Mouse (Mus musculus): Measurements from ENCODE around the gene Smarca2. TPM values are rescaled to one million over a fixed set of nuclear protein-coding genes. Genes with fewer than 3 reads are reported as not detected.
A peak's percentile ranks its signal among the peaks of the same experiment; 100 is the strongest.
"Not testable (repeated sequence)": the region's sequence is repeated elsewhere in the genome, so short reads cannot be mapped to it uniquely, and the experiment has no call there.

Gene Smarca2
- polyA plus RNA-seq, 1 experiment from 2014 or later: 109 TPM

- Histone ChIP-seq H3K4me2 (no peak overlapping the region), H3K36me3 (no peaks in the 10 kb centered on the region), H3K9ac (no peak overlapping the region), H3K27me3 (no peaks in the 10 kb centered on the region), H3K4me1 (replicated peaks) (peaks cover 20% of the 10 kb centered on the region), H3K27ac (replicated peaks) (peak overlapping the region; percentile 62), H3K4me3 (no peak overlapping the region), H3K9me3 (no peaks in the 10 kb centered on the region)
- ATAC-seq (ENCODE audit: low FRiP score, low read depth): peak; percentile 74
- WGBS: 43% methylated on average over 10 of the region's 10 CpGs
Measured at GRCm38 (mm10) chr19:26734704-26735109, 129.9 kb downstream of the Smarca2 start.

- H3K9ac ChIP-seq; H3K4me2 ChIP-seq; ATAC-seq (ENCODE audit: low FRiP score, low read depth); H3K27ac ChIP-seq (replicated peaks); H3K4me3 ChIP-seq; H3K27me3 ChIP-seq; H3K9me3 ChIP-seq; H3K36me3 ChIP-seq: not testable (repeated sequence)
- H3K4me1 ChIP-seq (replicated peaks): peaks cover 21% of the 10 kb centered on the region
- 97% methylated on average over 4 of the region's 4 CpGs for WGBS
Measured at GRCm38 (mm10) chr19:26745021-26745420, 140.2 kb downstream of the Smarca2 start.

- no peaks in the 10 kb centered on the region for H3K36me3 ChIP-seq
- H3K9ac ChIP-seq: no peak overlapping the region
- no peak overlapping the region for H3K4me2 ChIP-seq
- H3K4me1 ChIP-seq (replicated peaks): peaks cover 23% of the 10 kb centered on the region
- 93% methylated on average over 7 of the region's 7 CpGs for WGBS
- no peak for ATAC-seq (ENCODE audit: low FRiP score, low read depth)
- H3K4me3 ChIP-seq: no peak overlapping the region
- H3K9me3 ChIP-seq: no peaks in the 10 kb centered on the region
- no peaks in the 10 kb centered on the region for H3K27me3 ChIP-seq
- H3K27ac ChIP-seq (replicated peaks): no peak overlapping the region
Measured at GRCm38 (mm10) chr19:26745567-26745966, 140.7 kb downstream of the Smarca2 start.

- H3K4me1 ChIP-seq (replicated peaks): peaks cover 26% of the 10 kb centered on the region
- peak overlapping the region; percentile 76 for H3K4me2 ChIP-seq
- H3K27ac ChIP-seq (replicated peaks): peak overlapping the region; percentile 99
- H3K9me3 ChIP-seq: no peaks in the 10 kb centered on the region
- ATAC-seq (ENCODE audit: low FRiP score, low read depth): no peak
- no peak overlapping the region for H3K9ac ChIP-seq
- H3K36me3 ChIP-seq: no peaks in the 10 kb centered on the region
- H3K4me3 ChIP-seq: no peak overlapping the region
- H3K27me3 ChIP-seq: no peaks in the 10 kb centered on the region
- WGBS: 88% methylated on average over 10 of the region's 10 CpGs
Measured at GRCm38 (mm10) chr19:26746290-26746689, 141.4 kb downstream of the Smarca2 start.

- peak; percentile 39 for ATAC-seq (ENCODE audit: low FRiP score, low read depth)
- Histone ChIP-seq H3K9ac (peak overlapping the region; percentile 73), H3K4me2 (peak overlapping the region; percentile 76), H3K4me3 (peak overlapping the region; percentile 57), H3K27me3 (no peaks in the 10 kb centered on the region), H3K4me1 (replicated peaks) (peaks cover 26% of the 10 kb centered on the region), H3K9me3 (no peaks in the 10 kb centered on the region), H3K36me3 (no peaks in the 10 kb centered on the region), H3K27ac (replicated peaks) (peak overlapping the region; percentile 99)
- 41% methylated on average over 6 of the region's 6 CpGs for WGBS
Measured at GRCm38 (mm10) chr19:26746709-26747467, 142.0 kb downstream of the Smarca2 start.

GRCm38 (mm10) chr19:26747571-26748539, 143.0 kb downstream of the Smarca2 start:
- Histone ChIP-seq H3K27ac (replicated peaks) (peak overlapping the region; percentile 99), H3K36me3 (no peaks in the 10 kb centered on the region), H3K4me3 (peak overlapping the region; percentile 57), H3K9ac (peak overlapping the region; percentile 73), H3K4me1 (replicated peaks) (peaks cover 26% of the 10 kb centered on the region), H3K4me2 (peak overlapping the region; percentile 76), H3K9me3 (no peaks in the 10 kb centered on the region), H3K27me3 (no peaks in the 10 kb centered on the region)
- under 1% methylated on average over 36 of the region's 36 CpGs for WGBS
- ATAC-seq (ENCODE audit: low FRiP score, low read depth): peak; percentile 89

- Histone ChIP-seq H3K4me1 (replicated peaks) (peaks cover 32% of the 10 kb centered on the region), H3K27me3 (no peaks in the 10 kb centered on the region), H3K4me2 (peak overlapping the region; percentile 76), H3K9me3 (no peaks in the 10 kb centered on the region), H3K4me3 (peak overlapping the region; percentile 57), H3K36me3 (no peaks in the 10 kb centered on the region), H3K9ac (peak overlapping the region; percentile 73), H3K27ac (replicated peaks) (peak overlapping the region; percentile 99)
- ATAC-seq (ENCODE audit: low FRiP score, low read depth): no peak
- WGBS: under 1% methylated on average over 6 of the region's 6 CpGs
Measured at GRCm38 (mm10) chr19:26748676-26749075, 143.8 kb downstream of the Smarca2 start.

- 8% methylated on average over 11 of the region's 11 CpGs for WGBS
- Histone ChIP-seq H3K36me3 (no peaks in the 10 kb centered on the region), H3K27me3 (no peaks in the 10 kb centered on the region), H3K9me3 (no peaks in the 10 kb centered on the region), H3K4me1 (replicated peaks) (peaks cover 38% of the 10 kb centered on the region), H3K4me2 (peak overlapping the region; percentile 76), H3K27ac (replicated peaks) (peak overlapping the region; percentile 99), H3K9ac (peak overlapping the region; percentile 34), H3K4me3 (peak overlapping the region; percentile 57)
- no peak for ATAC-seq (ENCODE audit: low FRiP score, low read depth)
Measured at GRCm38 (mm10) chr19:26749427-26750137, 144.7 kb downstream of the Smarca2 start.

GRCm38 (mm10) chr19:26752611-26753163, 147.8 kb downstream of the Smarca2 start:
- H3K4me2 ChIP-seq: no peak overlapping the region

GRCm38 (mm10) chr19:26753266-26753872, 148.5 kb downstream of the Smarca2 start:
- Histone ChIP-seq H3K9ac (no peak overlapping the region), H3K4me2 (no peak overlapping the region), H3K36me3 (no peaks in the 10 kb centered on the region), H3K27ac (replicated peaks) (no peak overlapping the region), H3K9me3 (no peaks in the 10 kb centered on the region), H3K4me1 (replicated peaks) (peaks cover 24% of the 10 kb centered on the region), H3K27me3 (no peaks in the 10 kb centered on the region), H3K4me3 (no peak overlapping the region)
- no peak for ATAC-seq (ENCODE audit: low FRiP score, low read depth)
- 80% methylated on average over 7 of the region's 7 CpGs for WGBS

More at GRCm38 (mm10) chr19:26752611-26753163, 147.8 kb downstream of the Smarca2 start:
- H3K36me3 ChIP-seq: no peaks in the 10 kb centered on the region
- no peaks in the 10 kb centered on the region for H3K9me3 ChIP-seq
- H3K9ac ChIP-seq: no peak overlapping the region
- H3K27me3 ChIP-seq: no peaks in the 10 kb centered on the region
- H3K4me3 ChIP-seq: no peak overlapping the region
- H3K4me1 ChIP-seq (replicated peaks): peaks cover 24% of the 10 kb centered on the region
- H3K27ac ChIP-seq (replicated peaks): no peak overlapping the region
- no peak for ATAC-seq (ENCODE audit: low FRiP score, low read depth)
- whole genome bisulfite sequencing: 89% methylated on average over 15 of the region's 15 CpGs

All from hindbrain, embryonic 15.5 days (tissue).